Mouse (Mus musculus): ENCODE measurements around the gene Ccdc86. TPM values are rescaled to one million over a fixed set of nuclear protein-coding genes. Genes with fewer than 3 reads are reported as not detected.

Ccdc86 gene
- total RNA-seq (2023), result 10 to 100 TPM; 15.7 to 15.9 TPM

GRCm38 (mm10) chr19:10949112-10949511 lies at the start of gene Ccdc86:
Ccdc86 (minus strand) TSS chr19:10949266.

GRCm38 (mm10) chr19:10993150-10993549 lies 44.1 kb upstream of the Ccdc86 start, which contains the start of gene Ms4a15:
Ms4a15 (minus strand) TSS chr19:10993250.

GRCm38 (mm10) chr19:10974238-10974865 lies 25.3 kb upstream of the Ccdc86 start, which contains the start of gene Ms4a10:
Ms4a10 (minus strand) TSS chr19:10974670.

GRCm38 (mm10) chr19:10937110-10937563 lies 11.9 kb downstream of the Ccdc86 start, which contains the start of gene Ptgdr2:
Ptgdr2 (plus strand) TSS chr19:10937160.

GRCm38 (mm10) chr19:10920532-10920931 lies 28.5 kb downstream of the Ccdc86 start, which contains the start of gene Zp1:
Zp1 (minus strand) TSS chr19:10920632.

DNA sequence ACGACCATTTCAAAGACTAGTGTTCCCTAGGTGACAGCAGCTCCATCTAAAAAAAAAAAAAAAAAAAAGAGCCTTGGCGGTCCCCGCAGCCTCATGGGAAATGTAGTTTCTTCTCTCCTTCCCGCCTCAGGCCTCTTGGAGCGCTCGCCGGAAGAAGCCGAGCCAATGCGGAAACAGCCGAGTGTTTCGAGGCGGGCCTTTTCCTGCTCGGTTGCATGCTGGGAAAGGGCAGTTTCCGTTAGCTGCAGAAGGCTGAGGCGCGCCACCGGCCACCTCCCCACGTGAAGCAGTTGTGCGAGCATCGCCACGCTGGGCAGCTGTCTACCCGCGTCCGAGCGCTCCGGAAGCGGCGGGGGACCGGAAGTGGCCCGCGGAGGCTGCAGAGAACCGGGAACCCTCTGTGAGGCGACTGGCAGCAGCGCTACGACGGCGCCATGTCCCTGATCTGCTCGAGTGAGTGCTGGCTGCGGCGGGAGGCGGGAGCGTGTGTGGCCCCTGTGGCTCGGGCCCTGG lies 54.0 kb downstream of the Ccdc86 start, which contains the start of gene Prpf19:
Gene Prpf19 (plus strand): TSS at position 216 of the 513 bp plus-strand sequence.

Other genes with a start within 250 kb of the Ccdc86 start
- gene Cd5, start 210.3 kb downstream of the Ccdc86 start, total RNA-seq (2023), result under 1 TPM in 1 of 2 experiments, not detected in 1; 0.20 TPM
- gene Cd6, start 119.2 kb downstream of the Ccdc86 start, total RNA-seq (2023), result 1 to 10 TPM; 1.4 to 1.6 TPM
- gene Slc15a3, start 109.5 kb downstream of the Ccdc86 start, total RNA-seq (2023), result 100 to 1,000 TPM; 150 to 158 TPM
- under 1 TPM; 0.13 to 0.49 TPM for gene Tmem132a, start 79.3 kb downstream of the Ccdc86 start, total RNA-seq (2023)
- gene Tmem109, start 67.3 kb downstream of the Ccdc86 start, total RNA-seq (2023), result 10 to 100 TPM; 23.8 to 40.2 TPM
- gene Prpf19, start 54.0 kb downstream of the Ccdc86 start, total RNA-seq (2023), result 10 to 100 TPM; 50.2 to 74.6 TPM
- not detected for gene Zp1, start 28.6 kb downstream of the Ccdc86 start, total RNA-seq (2023)
- gene Ptgdr2, start 12.1 kb downstream of the Ccdc86 start, total RNA-seq (2023), result not detected
- not detected for gene Ms4a10, start 25.4 kb upstream of the Ccdc86 start, total RNA-seq (2023)
- gene Ms4a15, start 44.0 kb upstream of the Ccdc86 start, total RNA-seq (2023), result not detected
- not detected for gene Ms4a18, start 68.8 kb upstream of the Ccdc86 start, total RNA-seq (2023)
- gene Ms4a8a, start 131.8 kb upstream of the Ccdc86 start, total RNA-seq (2023), result 10 to 100 TPM; 32.1 to 46.6 TPM
- gene 1700017D01Rik, start 181.6 kb upstream of the Ccdc86 start, total RNA-seq (2023), result not detected
- gene 1700025F22Rik, start 216.1 kb upstream of the Ccdc86 start, total RNA-seq (2023), result not detected
- gene Ms4a13, start 247.5 kb upstream of the Ccdc86 start, total RNA-seq (2023), result not detected

Measured in neutrophil, adult 59 days (primary cell).